Mouse (Mus musculus): Measurements from ENCODE around the gene Krt76.

The Krt76 gene

GRCm38 (mm10) chr15:101892820-101893219 lies at the start of gene Krt76:
Krt76 (minus strand) TSS chr15:101892920.
- DNase-seq, result no peak

GRCm38 (mm10) chr15:101941948-101942347 lies 49.2 kb upstream of the Krt76 start:
- no peak for DNase-seq

- DNase-seq, result no peak
These were observed 47.6 kb upstream of the Krt76 start, which contains the start of gene Krt79 for GRCm38 (mm10) chr15:101940274-101940829. Krt79 (minus strand) TSS chr15:101940324.

DNA sequence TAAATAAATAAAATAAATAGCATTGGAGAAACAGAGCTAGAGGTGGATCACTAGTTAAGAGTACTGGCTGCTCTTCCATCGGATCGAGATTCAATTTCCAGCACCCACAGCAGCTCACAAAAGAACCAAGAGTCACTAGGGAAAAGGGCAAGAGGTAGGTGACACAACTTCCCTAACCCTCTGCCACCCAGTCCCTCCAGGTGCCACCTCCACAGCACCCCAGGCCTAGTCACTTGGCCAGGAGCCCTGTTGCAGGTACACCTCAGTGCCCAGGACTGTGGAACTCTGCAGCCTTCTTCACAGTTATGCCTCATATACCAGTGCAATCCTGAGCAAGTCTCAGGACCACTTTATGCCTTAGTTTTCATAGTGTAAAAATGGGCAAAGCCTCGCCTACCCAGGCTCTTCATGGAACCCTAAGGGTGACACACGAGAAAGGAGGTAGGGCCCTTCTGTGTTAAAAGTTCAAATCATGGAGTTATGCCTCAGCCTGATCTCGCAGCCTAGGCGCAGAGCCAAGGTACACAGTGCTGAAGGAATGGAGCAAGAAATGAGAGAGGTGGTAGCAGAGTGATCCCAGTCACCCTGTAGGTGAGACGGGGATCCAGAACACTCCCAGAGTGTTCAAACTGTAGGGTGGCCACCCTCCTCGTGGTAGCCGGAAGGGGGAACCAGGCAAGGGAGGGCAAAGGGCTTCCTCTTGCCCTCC lies 46.0 kb upstream of the Krt76 start:
- DNase-seq, result no peak

GRCm38 (mm10) chr15:101933024-101933423 lies 40.3 kb upstream of the Krt76 start:
- no peak for DNase-seq

DNA sequence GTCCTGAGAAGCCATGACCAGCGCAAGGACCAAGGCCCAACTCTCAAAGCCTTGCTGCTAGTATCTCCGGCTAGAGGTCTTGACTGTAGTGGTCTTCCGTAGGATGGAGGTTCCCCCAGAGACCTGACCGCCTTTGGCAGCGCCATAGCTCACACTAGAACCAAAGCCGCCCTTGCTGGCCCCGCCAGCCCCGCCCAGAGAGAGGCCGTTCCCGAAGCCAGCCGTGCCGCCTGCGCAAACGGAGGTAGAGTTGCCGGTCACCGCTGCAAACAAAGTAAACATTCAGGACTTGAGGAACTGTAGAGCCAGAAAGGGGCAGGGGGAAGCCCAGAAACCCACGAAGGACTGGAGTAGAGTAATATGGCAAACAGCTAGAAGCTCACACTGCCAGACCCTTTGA lies 36.9 kb upstream of the Krt76 start:
- DNase-seq, result no peak

DNA sequence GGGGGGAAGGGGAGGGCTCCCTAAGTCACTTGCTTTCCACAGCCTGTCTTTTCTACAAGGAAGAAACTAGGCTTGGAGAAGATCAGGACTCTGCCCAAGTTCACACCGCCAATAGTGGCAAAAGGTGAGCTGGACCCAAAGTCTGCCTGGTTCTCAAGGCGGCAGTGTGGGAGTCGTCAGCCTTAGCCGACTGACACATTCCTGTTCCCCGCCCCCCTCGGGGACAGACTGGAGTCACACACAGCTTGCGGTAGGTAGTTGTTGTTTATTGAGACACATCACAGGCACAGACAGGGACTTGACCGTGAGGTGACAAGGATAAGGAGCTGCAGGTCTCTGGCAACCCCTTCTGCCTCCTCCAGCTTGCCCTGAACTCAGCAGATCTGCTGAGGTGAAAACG lies 36.4 kb upstream of the Krt76 start:
- DNase-seq, result no peak

DNA sequence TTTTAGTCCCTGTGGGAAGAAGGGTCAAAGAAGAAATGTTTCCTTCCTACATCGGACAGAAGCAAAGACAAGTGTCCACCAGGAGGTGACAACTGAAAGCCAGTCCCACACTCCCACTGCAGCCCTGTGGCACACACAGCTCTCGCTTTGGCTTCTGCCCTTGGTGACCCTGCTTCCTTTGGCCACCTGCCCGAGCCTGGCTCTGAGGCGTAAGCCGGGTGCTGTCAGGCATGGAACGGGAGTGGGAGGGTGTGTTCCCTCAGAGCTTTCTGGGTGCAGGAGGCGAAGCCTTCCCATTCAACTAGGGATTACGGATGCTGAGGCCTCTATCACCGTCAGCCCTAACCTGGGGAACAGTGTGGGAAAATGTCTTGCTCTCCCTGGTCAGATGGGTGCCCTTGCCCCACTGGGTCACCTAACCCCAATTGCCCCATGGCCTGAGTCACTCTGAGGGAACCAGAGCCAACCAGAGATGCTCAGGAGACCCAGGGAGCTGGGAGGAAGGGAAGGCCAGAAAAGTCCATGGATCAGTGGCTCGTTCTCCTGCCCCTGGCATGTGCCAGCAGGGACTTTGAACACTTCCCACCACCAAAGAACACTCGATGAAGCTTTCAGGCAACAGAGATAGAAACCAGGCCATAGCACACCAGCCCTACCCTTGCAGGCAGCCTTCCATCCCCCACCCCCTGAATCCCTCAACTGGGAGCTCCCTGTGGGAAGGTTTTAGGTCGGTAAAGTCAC lies 34.8 kb upstream of the Krt76 start:
- no peak for DNase-seq

DNA sequence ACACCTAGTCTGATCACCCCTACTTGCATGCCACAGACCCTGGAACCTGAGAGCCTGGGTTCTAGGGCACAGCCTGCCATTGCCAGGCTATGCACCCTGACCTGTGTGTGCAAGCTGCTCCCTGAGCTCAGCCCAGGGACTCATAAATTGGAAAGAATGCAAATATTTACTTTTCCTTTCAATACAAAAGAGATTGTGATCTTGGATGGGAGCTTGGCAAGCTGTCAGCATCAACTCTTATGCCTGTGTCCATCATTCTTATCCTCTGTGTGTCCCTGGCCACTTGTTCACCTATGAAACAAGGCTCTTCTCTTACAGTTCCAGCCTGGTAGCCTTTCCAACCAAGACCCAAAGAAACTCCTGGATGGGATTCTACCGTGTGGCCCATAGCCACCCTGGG lies 32.3 kb upstream of the Krt76 start:
- DNase-seq, result no peak

DNA sequence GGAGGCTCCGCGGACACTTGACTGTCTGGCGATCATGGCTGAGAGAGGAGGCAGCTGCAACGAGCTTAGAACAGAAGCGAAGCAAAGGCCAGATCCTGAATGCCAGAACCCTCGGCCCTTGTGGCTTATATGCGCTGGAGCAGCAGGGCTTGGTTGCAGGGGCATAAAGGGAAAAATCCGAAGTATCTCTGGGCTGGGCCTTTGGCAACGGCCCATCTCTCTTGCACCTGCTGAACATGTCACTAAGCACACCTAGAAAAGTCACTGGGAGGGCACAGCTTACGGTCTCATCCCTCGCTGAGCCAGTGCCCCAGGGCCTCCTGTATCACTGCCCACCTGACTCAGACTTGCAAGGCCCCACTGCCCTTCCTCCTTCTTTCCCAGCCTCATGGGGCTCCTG lies 31.9 kb upstream of the Krt76 start, which contains the start of gene Krt4:
Krt4 (minus strand) TSS at position 101 of the 400 bp plus-strand sequence.
- no peak for DNase-seq

DNA sequence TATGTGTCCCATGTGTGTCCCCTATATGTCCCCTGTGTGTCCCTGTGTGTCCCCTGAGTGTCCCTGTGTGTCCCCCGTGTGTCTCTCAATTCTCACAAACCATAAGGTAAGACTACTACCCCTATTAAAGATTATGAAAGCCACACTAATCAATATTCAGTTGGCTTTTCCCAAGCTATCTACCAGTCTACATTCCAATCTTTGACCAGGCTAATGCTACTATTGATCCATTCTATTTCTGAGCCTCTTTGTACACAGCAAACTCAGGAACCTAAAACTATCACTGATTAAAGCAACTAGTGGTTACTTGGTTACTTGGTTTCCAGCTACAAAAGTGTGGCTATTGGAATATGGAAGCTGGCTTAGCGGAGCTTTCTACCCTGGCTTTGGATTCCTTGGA lies 29.6 kb upstream of the Krt76 start:
- DNase-seq, result no peak

DNA sequence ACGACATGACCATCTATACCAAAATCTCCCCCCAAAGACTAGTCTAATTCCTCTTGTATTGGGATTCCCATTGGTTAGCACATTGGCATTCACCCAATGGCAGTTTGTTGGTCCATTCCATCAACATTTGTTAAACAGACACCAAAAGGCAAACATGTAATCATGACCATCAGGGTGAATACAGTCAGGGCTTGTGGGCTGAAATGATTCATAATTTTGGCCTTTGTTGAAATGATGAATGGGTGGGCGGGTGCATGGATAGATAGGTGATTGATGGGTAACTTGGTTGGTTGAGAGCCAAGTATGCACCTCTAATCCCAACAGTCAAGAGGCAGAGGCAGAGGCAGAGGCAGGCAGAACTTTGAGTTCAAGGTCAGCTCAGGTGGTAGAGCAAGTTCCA lies 23.4 kb upstream of the Krt76 start:
- no peak for DNase-seq

- no peak for DNase-seq
These were observed 12.1 kb upstream of the Krt76 start for GRCm38 (mm10) chr15:101904849-101905248.

DNA sequence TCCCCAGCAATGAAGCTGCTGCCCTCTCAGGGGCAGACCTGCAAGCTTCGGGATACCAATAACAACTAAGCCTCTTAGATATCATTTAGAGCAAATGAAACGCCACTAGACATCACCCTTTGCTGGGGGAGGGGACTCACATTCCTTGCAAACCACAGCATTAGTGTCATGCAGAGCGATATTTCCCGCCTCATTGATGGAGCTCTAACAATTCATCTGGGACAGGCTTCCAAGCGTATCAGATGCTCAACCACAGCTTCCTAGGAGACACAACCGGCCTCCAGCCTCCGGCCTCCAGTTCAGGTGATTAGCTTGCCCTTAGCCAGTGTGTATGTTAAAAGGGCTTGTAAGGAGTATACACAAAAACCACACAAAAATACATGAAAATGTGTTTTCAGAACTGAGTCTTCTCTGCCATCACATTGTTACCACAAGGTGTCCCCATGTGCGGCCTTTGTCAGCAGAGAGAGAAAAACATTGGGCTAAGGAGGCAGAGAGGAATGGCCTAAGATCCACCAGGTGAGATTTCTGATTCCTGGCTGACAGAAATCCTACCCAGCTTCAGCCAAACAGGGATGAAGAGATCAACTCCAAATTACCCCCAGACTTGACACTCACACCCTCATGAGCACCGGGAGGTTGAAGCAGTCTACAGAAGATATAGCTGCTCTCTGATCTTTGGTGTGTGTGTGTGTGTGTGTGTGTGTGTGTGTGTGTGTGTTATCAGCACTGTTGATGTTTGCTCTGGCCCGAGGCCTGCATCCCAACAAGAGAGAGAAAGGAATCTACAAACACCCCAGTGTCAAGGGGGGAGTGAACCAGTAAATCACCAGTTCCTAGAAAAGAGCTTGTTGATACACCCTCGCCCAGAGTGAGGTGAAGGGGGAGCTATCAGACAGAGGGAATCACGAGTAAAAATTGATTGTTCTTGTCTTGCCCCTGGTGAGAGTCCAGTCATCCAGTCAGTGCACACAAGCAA lies 9.7 kb upstream of the Krt76 start:
- DNase-seq, result peak; percentile 30

GRCm38 (mm10) chr15:101895216-101895615 lies 2.5 kb upstream of the Krt76 start:
- no peak for DNase-seq

DNA sequence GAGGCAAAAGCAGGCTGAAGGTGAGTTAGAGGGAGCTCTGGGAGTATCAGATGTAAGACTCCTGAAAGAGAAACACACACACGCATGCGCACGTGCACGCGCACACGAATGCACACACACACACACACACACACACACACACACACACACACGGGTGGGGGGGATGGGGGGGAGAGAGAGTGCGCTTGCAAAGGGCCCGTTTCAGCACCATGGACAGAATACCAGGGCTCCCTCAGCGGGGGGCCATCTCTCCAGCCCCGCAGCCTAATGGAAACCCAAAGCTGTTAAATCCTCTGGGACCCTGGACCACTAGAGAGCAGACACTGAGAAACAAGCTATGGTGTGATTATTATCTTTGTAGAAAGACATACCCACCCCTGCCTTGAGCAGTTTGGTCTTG lies 12.9 kb downstream of the Krt76 start:
- DNase-seq, result peak; percentile 63

DNA sequence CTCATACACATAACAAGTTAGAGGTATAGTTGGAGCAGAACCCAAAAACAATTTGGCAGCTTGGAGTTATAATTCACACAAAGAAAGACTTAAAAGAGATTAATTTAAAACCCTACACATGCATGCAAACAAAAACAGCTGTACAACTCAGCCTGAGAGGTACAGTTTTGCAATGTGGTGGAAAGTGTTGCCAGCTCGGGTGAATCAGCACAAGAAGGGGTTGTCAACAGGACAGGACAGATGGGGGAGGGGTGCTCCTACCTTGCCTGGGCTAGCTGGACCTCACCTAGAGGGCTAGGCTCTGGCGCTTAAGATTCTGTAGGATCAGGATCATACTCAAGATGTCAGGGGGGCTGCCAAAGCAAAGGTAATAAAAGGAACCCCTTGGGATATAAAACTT lies 14.7 kb downstream of the Krt76 start:
- no peak for DNase-seq

DNA sequence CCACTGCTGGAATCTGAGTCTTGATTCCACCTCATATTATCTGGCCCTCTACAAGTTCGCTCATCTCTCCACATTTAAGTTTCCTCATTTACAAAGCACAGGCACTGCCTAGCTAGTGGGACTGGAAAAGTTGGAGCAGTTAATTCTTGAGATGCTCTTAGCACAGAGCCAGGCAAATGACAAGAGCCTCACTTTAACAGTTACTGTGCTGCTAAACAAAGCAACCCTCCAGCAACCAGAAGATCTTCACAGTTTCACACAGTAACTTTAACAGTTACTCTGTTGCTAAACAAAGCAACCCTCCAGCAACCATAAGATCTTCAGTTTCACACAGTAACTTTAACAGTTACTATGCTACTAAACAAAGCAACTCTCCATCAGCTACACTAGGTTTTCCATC lies 18.3 kb downstream of the Krt76 start:
- no peak for DNase-seq

GRCm38 (mm10) chr15:101873231-101873630 lies 19.5 kb downstream of the Krt76 start:
- DNase-seq, result no peak

GRCm38 (mm10) chr15:101869431-101869830 lies 23.3 kb downstream of the Krt76 start, which contains the start of gene Krt77:
Krt77 (minus strand) TSS chr15:101869705.
- DNase-seq, result peak; percentile 27

DNA sequence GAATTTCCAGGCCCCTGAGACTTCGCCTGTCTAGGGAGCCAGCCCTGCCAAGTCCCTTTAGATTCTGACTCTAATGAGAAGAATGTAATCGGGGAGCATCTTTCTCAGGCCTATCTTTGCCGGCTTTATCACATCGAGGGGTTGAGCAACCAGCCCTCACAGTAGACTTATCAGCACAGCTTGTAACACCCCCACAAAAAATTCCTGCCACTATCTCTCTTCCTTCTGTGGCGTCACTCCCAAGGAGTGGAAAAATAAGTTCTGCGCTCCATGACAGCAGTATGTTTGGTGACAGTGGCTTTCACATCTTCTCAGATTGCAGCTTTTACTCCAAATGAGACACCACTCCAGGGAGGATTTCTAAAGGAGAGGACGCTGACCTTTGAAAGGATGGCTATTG lies 26.0 kb downstream of the Krt76 start:
- DNase-seq, result no peak

DNA sequence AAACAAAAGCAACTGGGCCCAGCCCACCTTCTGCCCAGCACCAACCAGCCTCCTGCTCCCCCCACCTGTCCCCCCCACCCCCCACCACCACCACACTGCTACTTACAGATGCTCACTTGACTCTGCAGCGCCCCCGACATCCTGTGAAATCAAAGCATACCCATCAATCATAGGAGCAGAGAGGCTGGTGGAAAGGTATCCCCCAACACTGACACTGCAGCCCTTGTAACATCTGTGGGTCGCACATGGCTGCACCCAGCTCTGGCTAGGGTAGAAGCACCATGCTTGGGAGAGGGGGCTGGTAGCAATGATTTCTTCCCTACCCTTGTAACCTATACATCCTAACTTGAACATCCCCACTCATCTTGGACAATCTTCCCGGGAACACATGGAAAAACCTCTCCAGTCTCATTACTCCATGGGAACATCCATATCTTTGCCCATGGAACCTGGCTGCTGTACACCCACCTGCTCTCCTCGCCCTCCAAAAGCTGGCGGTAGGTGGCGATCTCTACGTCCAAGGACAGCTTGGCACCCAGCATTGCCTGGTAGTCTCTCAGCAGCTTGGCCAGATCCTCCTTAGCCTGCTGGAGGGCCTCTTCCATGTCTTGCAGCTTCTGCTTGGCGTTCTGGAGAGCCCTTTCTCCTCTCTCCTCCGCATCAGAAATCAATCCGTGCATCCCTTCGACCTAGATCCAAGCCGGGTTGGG lies 32.1 kb downstream of the Krt76 start:
- peak; percentile 27 for DNase-seq
